Mouse (Mus musculus) left cerebral cortex, postnatal 14 days (tissue): ENCODE data around the gene Dbt. TPM values are rescaled to one million over a fixed set of nuclear protein-coding genes. Genes with fewer than 3 reads are reported as not detected.

ENCODE experiments used
- total RNA-seq, 2 experiments: library from RNA; stranded (reverse); gene quantifications; 2 replicates each; pipeline ENCODE4 v1.2.3; 2021

Gene Dbt
- total RNA-seq, 2 experiments from 2014 or later, result 18.8 to 18.9 TPM

Other genes starting within 250 kb of the Dbt start
- gene Cdc14a, start 89.0 kb upstream of the Dbt start, total RNA-seq, result 1 to 10 TPM; 3.4 to 4.4 TPM
- gene Rtca, start 4.9 kb upstream of the Dbt start, total RNA-seq, result 10 to 100 TPM; 62.1 to 63.5 TPM
- under 1 TPM; 0.17 to 0.18 TPM for gene Lrrc39, start 49.9 kb downstream of the Dbt start, total RNA-seq
- 1 to 10 TPM; 5.2 to 7.8 TPM for gene Sass6, start 81.9 kb downstream of the Dbt start, total RNA-seq
- 10 to 100 TPM; 13.9 to 14.1 TPM for gene Trmt13, start 101.5 kb downstream of the Dbt start, total RNA-seq
- gene Mfsd14a, start 149.6 kb downstream of the Dbt start, total RNA-seq, result 10 to 100 TPM; 58.7 to 62.9 TPM
- not detected for gene Gm43191, start 168.2 kb downstream of the Dbt start, total RNA-seq
- gene Slc35a3, start 199.8 kb downstream of the Dbt start, total RNA-seq, result 10 to 100 TPM; 14.1 to 15.9 TPM